Mouse (Mus musculus) liver, postnatal 0 days (tissue): ENCODE data around the gene Disp3. TPM values are rescaled to one million over a fixed set of nuclear protein-coding genes. Genes with fewer than 3 reads are reported as not detected.

Source experiments
- ATAC-seq: fragments of 200-750 bp; cut with Nextera tagmentation; 2 replicates; pipeline ENCODE4 v1.8.0; 2017; ENCODE audit warnings: mild to moderate bottlenecking, moderate library complexity
- DNase-seq: peaks from one replicate; pipeline ENCODE4 v3.0.0-alpha.2; 2016
- H3K27ac ChIP-seq: fragments of 300-500 bp; sonication (generic); 2 replicates; pipeline ENCODE4 v1.5.1; 2014; ENCODE audit warnings: antibody characterized with exemption, moderate library complexity, mild to moderate bottlenecking, low read depth
- H3K27me3 ChIP-seq: fragments of 300-500 bp; sonication (generic); 2 replicates; pipeline ENCODE4 v1.6.1; 2014; ENCODE audit warnings: low read length, control low read depth, mixed read lengths; ENCODE audit not compliant: insufficient read depth
- H3K36me3 ChIP-seq: fragments of 300-500 bp; sonication (generic); replicated peaks from 2 replicates; pipeline ENCODE4 v1.6.1; 2014; ENCODE audit warnings: mild to moderate bottlenecking, control low read depth, low read length, moderate library complexity, mixed read lengths; ENCODE audit not compliant: insufficient read depth
- H3K4me1 ChIP-seq: fragments of 300-500 bp; sonication (generic); 2 replicates; pipeline ENCODE4 v1.6.1; 2014; ENCODE audit warnings: antibody characterized with exemption, mild to moderate bottlenecking, control low read depth; ENCODE audit not compliant: insufficient read depth
- H3K4me2 ChIP-seq: fragments of 300-500 bp; sonication (generic); 2 replicates; pipeline ENCODE4 v1.6.1; 2014; ENCODE audit warnings: low read depth, mild to moderate bottlenecking, low read length, moderate library complexity, mixed read lengths
- H3K4me3 ChIP-seq: fragments of 300-500 bp; sonication (generic); 2 replicates; pipeline ENCODE4 v1.5.1; 2014; ENCODE audit warnings: low read depth, low read length
- H3K9ac ChIP-seq: fragments of 300-500 bp; sonication (generic); replicated peaks from 2 replicates; pipeline ENCODE4 v1.6.1; 2014; ENCODE audit warnings: mild to moderate bottlenecking, moderate library complexity
- H3K9me3 ChIP-seq: fragments of 300-500 bp; sonication (generic); 2 replicates; pipeline ENCODE4 v1.6.1; 2016; ENCODE audit warnings: mild to moderate bottlenecking, control low read depth, low read length, mixed read lengths
- CTCF ChIP-seq: sonication (generic); IDR thresholded peaks from 2 replicates; pipeline ENCODE4 v1.5.1; 2016; ENCODE audit warnings: antibody characterized with exemption, low read depth
- EP300 ChIP-seq: IDR thresholded peaks from 2 replicates; pipeline ENCODE4 v1.6.1; 2016; ENCODE audit warnings: antibody characterized with exemption, low read depth, mild to moderate bottlenecking
- WGBS: fragments of 180-500 bp; shearing (Covaris S2); extraction: QIAGEN DNeasy Blood & Tissue Kit; methylation state at CpG from one replicate; pipeline ENCODE4 v1.1.7; 2014; ENCODE audit not compliant: insufficient replicate concordance; 5-methylcytosine and 5-hydroxymethylcytosine counted together
- polyA plus RNA-seq: library from polyadenylated mRNA; unstranded; fragments of >200 nt; fragmentation: Nextera tagmentation; extraction: Ambion mirVana; gene quantifications from 2 replicates; pipeline ENCODE4 v1.2.1, GENCODE M21; 2015

The Disp3 gene
- polyA plus RNA-seq, 1 experiment from 2014 or later, result not detected

- Histone ChIP-seq H3K9me3 (no peaks in the 10 kb centered on the region), H3K4me1 (no peaks in the 10 kb centered on the region), H3K27ac (no peak overlapping the region), H3K4me2 (no peak overlapping the region), H3K27me3 (no peaks in the 10 kb centered on the region), H3K9ac (no peak overlapping the region), H3K4me3 (no peak overlapping the region), H3K36me3 (no peaks in the 10 kb centered on the region)
- no peak for TF ChIP-seq CTCF
- 65% methylated on average over 9 of the region's 9 CpGs for WGBS
- DNase-seq, result no peak
- ATAC-seq, result no peak
These were observed 49.5 kb downstream of the Disp3 start for GRCm38 (mm10) chr4:148238218-148238617.

GRCm38 (mm10) chr4:148236664-148237063 lies 51.1 kb downstream of the Disp3 start:
- no peaks in the 10 kb centered on the region for H3K4me1 ChIP-seq
- no peaks in the 10 kb centered on the region for H3K9me3 ChIP-seq
- TF ChIP-seq CTCF (no peak), EP300 (no peak)
- no peak overlapping the region for H3K27ac ChIP-seq
- H3K9ac ChIP-seq, result no peak overlapping the region
- 70% methylated on average over 8 of the region's 8 CpGs for WGBS
- no peak for ATAC-seq
- H3K4me2 ChIP-seq, result no peak overlapping the region
- no peak for DNase-seq
- H3K4me3 ChIP-seq, result no peak overlapping the region
- no peaks in the 10 kb centered on the region for H3K36me3 ChIP-seq
- H3K27me3 ChIP-seq, result no peaks in the 10 kb centered on the region

GRCm38 (mm10) chr4:148233061-148233460 lies 54.7 kb downstream of the Disp3 start:
- H3K4me3 ChIP-seq, result no peak overlapping the region
- H3K9me3 ChIP-seq, result no peaks in the 10 kb centered on the region
- ATAC-seq (no peak), DNase-seq (no peak)
- no peaks in the 10 kb centered on the region for H3K4me1 ChIP-seq
- no peak overlapping the region for H3K4me2 ChIP-seq
- TF ChIP-seq EP300, result no peak
- TF ChIP-seq CTCF, result no peak
- WGBS, result 76% methylated on average over 9 of the region's 9 CpGs
- H3K27ac ChIP-seq, result no peak overlapping the region
- H3K27me3 ChIP-seq, result no peaks in the 10 kb centered on the region
- H3K9ac ChIP-seq, result no peak overlapping the region
- H3K36me3 ChIP-seq, result no peaks in the 10 kb centered on the region

GRCm38 (mm10) chr4:148232615-148233014 lies 55.1 kb downstream of the Disp3 start:
- no peak for ATAC-seq
- Histone ChIP-seq H3K9ac (no peak overlapping the region), H3K4me3 (no peak overlapping the region), H3K4me1 (no peaks in the 10 kb centered on the region), H3K27me3 (no peaks in the 10 kb centered on the region), H3K4me2 (no peak overlapping the region), H3K36me3 (no peaks in the 10 kb centered on the region), H3K9me3 (no peaks in the 10 kb centered on the region), H3K27ac (no peak overlapping the region)
- TF ChIP-seq EP300 (no peak), CTCF (no peak)
- no peak for DNase-seq
- 63% methylated on average over 10 of the region's 10 CpGs for WGBS

DNA sequence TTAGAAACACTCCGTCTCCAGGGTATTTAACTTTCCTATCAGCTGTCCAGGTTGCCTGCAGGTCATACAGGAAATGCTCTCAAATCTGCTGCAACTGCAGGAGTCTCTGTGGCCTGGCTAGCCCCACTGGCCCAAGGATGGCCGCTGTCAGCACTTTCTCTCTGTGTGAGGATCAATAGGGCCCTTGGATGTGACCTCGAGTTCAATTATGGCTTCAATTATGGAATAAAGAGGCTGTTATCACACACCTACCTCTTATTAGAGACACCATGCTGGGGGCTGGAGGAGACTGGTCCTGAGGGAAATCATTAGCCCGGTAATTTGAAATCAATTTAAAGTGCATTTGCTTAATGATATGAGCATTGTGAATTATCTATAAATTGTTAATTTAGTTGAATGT lies 55.6 kb downstream of the Disp3 start:
- no peak overlapping the region for H3K9ac ChIP-seq
- H3K4me1 ChIP-seq, result no peaks in the 10 kb centered on the region
- no peak overlapping the region for H3K4me3 ChIP-seq
- no peaks in the 10 kb centered on the region for H3K27me3 ChIP-seq
- H3K4me2 ChIP-seq, result no peak overlapping the region
- no peaks in the 10 kb centered on the region for H3K36me3 ChIP-seq
- TF ChIP-seq CTCF (no peak), EP300 (no peak)
- H3K27ac ChIP-seq, result no peak overlapping the region
- WGBS, result 56% methylated on average over 4 of the region's 4 CpGs
- H3K9me3 ChIP-seq, result no peaks in the 10 kb centered on the region
- no peak for DNase-seq
- ATAC-seq, result no peak

GRCm38 (mm10) chr4:148229646-148230045 lies 58.1 kb downstream of the Disp3 start:
- 7% methylated on average over 16 of the region's 16 CpGs for WGBS
- no peak overlapping the region for H3K27ac ChIP-seq
- H3K9me3 ChIP-seq, result no peaks in the 10 kb centered on the region
- H3K4me2 ChIP-seq, result no peak overlapping the region
- DNase-seq (peak; percentile 80), ATAC-seq (peak; percentile 76)
- H3K4me1 ChIP-seq, result no peaks in the 10 kb centered on the region
- H3K27me3 ChIP-seq, result no peaks in the 10 kb centered on the region
- no peaks in the 10 kb centered on the region for H3K36me3 ChIP-seq
- no peak for TF ChIP-seq CTCF
- TF ChIP-seq EP300, result no peak
- no peak overlapping the region for H3K4me3 ChIP-seq
- H3K9ac ChIP-seq, result no peak overlapping the region

GRCm38 (mm10) chr4:148222983-148223382 lies 64.8 kb downstream of the Disp3 start:
- Histone ChIP-seq H3K4me3 (no peak overlapping the region), H3K27ac (no peak overlapping the region), H3K36me3 (no peaks in the 10 kb centered on the region), H3K9ac (no peak overlapping the region), H3K4me1 (no peaks in the 10 kb centered on the region), H3K27me3 (peaks cover 29% of the 10 kb centered on the region; the same call in 1 of the 2 replicates), H3K9me3 (no peaks in the 10 kb centered on the region), H3K4me2 (no peak overlapping the region)
- TF ChIP-seq EP300, result no peak
- no peak for TF ChIP-seq CTCF
- no peak for ATAC-seq
- 39% methylated on average over 10 of the region's 10 CpGs for WGBS
- DNase-seq, result no peak
